Mouse (Mus musculus) macrophage (primary cell): ENCODE measurements around the gene Zfp683. TPM values are rescaled to one million over a fixed set of nuclear protein-coding genes. Genes with fewer than 3 reads are reported as not detected.

ENCODE experiments used
- H3K27ac ChIP-seq: fragments of 350-480 bp; formaldehyde crosslinking; 2 replicates; pipeline ENCODE4 v1.9.0; 2021
- H3K36me3 ChIP-seq: fragments of 350-480 bp; formaldehyde crosslinking; 2 replicates; pipeline ENCODE4 v1.9.0; 2021; ENCODE audit errors: inconsistent target
- H3K4me3 ChIP-seq: fragments of 350-480 bp; formaldehyde crosslinking; 2 replicates; pipeline ENCODE4 v1.9.0; 2021; ENCODE audit errors: inconsistent target
- H3K79me2 ChIP-seq: fragments of 350-480 bp; formaldehyde crosslinking; 2 replicates; pipeline ENCODE4 v1.9.0; 2021; ENCODE audit errors: inconsistent target
- WGBS: methylation state at CpG from one replicate; pipeline ENCODE4 v1.1.7; 2026; ENCODE audit warnings: inconsistent platforms; ENCODE audit not compliant: missing documents; 5-methylcytosine and 5-hydroxymethylcytosine counted together
- polyA plus RNA-seq: library from polyadenylated mRNA; stranded (reverse); fragments of 250-400 nt; gene quantifications from 3 replicates; pipeline ENCODE4 v1.2.4, GENCODE M21; 2018; ENCODE audit warnings: inconsistent platforms
- total RNA-seq, 78 experiments: library from RNA; depleted of rRNA; stranded (reverse); fragments of 250-400 nt; gene quantifications; 1 replicate in 9 of 78; 2 replicates in 24 of 78; 3 replicates in 43 of 78; 4 replicates in 2 of 78; pipeline ENCODE4 v1.2.4; 2018; ENCODE audit warnings: inconsistent platforms in 56 of 78

The Zfp683 gene
- not detected for total RNA-seq (2018; cell fraction: chromatin; rRNA removed)
- not detected for total RNA-seq (2018; cell fraction: cytosol; rRNA removed)
- not detected for total RNA-seq (2018; cell fraction: nucleus; rRNA removed)
- not detected in 3 replicates for polyA plus RNA-seq

GRCm38 (mm10) chr4:134053538-134053937 is at the start of gene Zfp683:
TSS of gene Zfp683 (plus strand) at chr4:134053838.
- Histone ChIP-seq H3K36me3 (no peaks in the 10 kb centered on the region), H3K4me3 (no peak within 1 kb of the TSS), H3K27ac (no peak within 1 kb of the TSS), H3K79me2 (no peaks in the 10 kb centered on the region)
- WGBS = 53% methylated on average over 3 of the region's 3 CpGs

GRCm38 (mm10) chr4:134005581-134006358 is 47.9 kb upstream of the Zfp683 start:
- Histone ChIP-seq H3K27ac (no peak overlapping the region), H3K36me3 (no peaks in the 10 kb centered on the region)
- 26% methylated on average over 12 of the region's 12 CpGs for WGBS

GRCm38 (mm10) chr4:134006845-134007244 is 46.8 kb upstream of the Zfp683 start:
- Histone ChIP-seq H3K27ac (no peak overlapping the region), H3K79me2 (no peaks in the 10 kb centered on the region), H3K4me3 (no peak overlapping the region), H3K36me3 (no peaks in the 10 kb centered on the region)
- 96% methylated on average over 3 of the region's 3 CpGs for WGBS

More at GRCm38 (mm10) chr4:134005581-134006358, 47.9 kb upstream of the Zfp683 start:
- no peak overlapping the region for H3K4me3 ChIP-seq
- no peaks in the 10 kb centered on the region for H3K79me2 ChIP-seq

GRCm38 (mm10) chr4:134009709-134010108 is 43.9 kb upstream of the Zfp683 start:
- Histone ChIP-seq H3K79me2 (no peaks in the 10 kb centered on the region), H3K36me3 (no peaks in the 10 kb centered on the region), H3K27ac (no peak overlapping the region), H3K4me3 (no peak overlapping the region)
- 81% methylated on average over 6 of the region's 6 CpGs for WGBS

GRCm38 (mm10) chr4:134011450-134012414 is 41.9 kb upstream of the Zfp683 start:
- Histone ChIP-seq H3K27ac (no peak overlapping the region), H3K4me3 (no peak overlapping the region), H3K36me3 (no peaks in the 10 kb centered on the region), H3K79me2 (no peaks in the 10 kb centered on the region)
- 28% methylated on average over 14 of the region's 16 CpGs for WGBS

- Histone ChIP-seq H3K4me3 (no peak overlapping the region), H3K27ac (no peak overlapping the region), H3K79me2 (no peaks in the 10 kb centered on the region), H3K36me3 (no peaks in the 10 kb centered on the region)
- WGBS = 64% methylated on average over 12 of the region's 12 CpGs
Measured at GRCm38 (mm10) chr4:134012858-134013528, 40.6 kb upstream of the Zfp683 start.

GRCm38 (mm10) chr4:134016208-134016607 is 37.4 kb upstream of the Zfp683 start:
- no peak overlapping the region for H3K27ac ChIP-seq
- no peaks in the 10 kb centered on the region for H3K36me3 ChIP-seq
- WGBS = 19% methylated on average over 7 of the region's 7 CpGs
- H3K4me3 ChIP-seq = no peak overlapping the region
- no peaks in the 10 kb centered on the region for H3K79me2 ChIP-seq

- WGBS = 5% methylated on average over 8 of the region's 8 CpGs
- no peak overlapping the region for H3K4me3 ChIP-seq
- no peaks in the 10 kb centered on the region for H3K36me3 ChIP-seq
- no peaks in the 10 kb centered on the region for H3K79me2 ChIP-seq
- H3K27ac ChIP-seq = no peak overlapping the region
Measured at GRCm38 (mm10) chr4:134016767-134017166, 36.9 kb upstream of the Zfp683 start.

- WGBS = 9% methylated on average over 21 of the region's 21 CpGs
- Histone ChIP-seq H3K36me3 (no peaks in the 10 kb centered on the region), H3K79me2 (no peaks in the 10 kb centered on the region), H3K27ac (no peak overlapping the region), H3K4me3 (no peak overlapping the region)
Measured at GRCm38 (mm10) chr4:134017201-134017865, 36.3 kb upstream of the Zfp683 start.

GRCm38 (mm10) chr4:134018038-134018778 is 35.4 kb upstream of the Zfp683 start:
- WGBS = 2% methylated on average over 46 of the region's 46 CpGs
- Histone ChIP-seq H3K4me3 (no peak overlapping the region), H3K36me3 (no peaks in the 10 kb centered on the region), H3K27ac (no peak overlapping the region), H3K79me2 (no peaks in the 10 kb centered on the region)

- Histone ChIP-seq H3K4me3 (no peak within 1 kb of the TSS), H3K79me2 (no peaks in the 10 kb centered on the region), H3K27ac (no peak within 1 kb of the TSS), H3K36me3 (no peaks in the 10 kb centered on the region)
- WGBS = 9% methylated on average over 8 of the region's 9 CpGs
Measured at GRCm38 (mm10) chr4:134018779-134019145, 34.9 kb upstream of the Zfp683 start, which contains the start of gene Lin28a. TSS of gene Lin28a (minus strand) at chr4:134018841.

GRCm38 (mm10) chr4:134019210-134019609 is 34.4 kb upstream of the Zfp683 start:
- Histone ChIP-seq H3K27ac (no peak overlapping the region), H3K4me3 (no peak overlapping the region), H3K36me3 (no peaks in the 10 kb centered on the region), H3K79me2 (no peaks in the 10 kb centered on the region)
- WGBS = 3% methylated on average over 3 of the region's 10 CpGs

GRCm38 (mm10) chr4:134019641-134020351 is 33.8 kb upstream of the Zfp683 start:
- no peak overlapping the region for H3K4me3 ChIP-seq
- no peak overlapping the region for H3K27ac ChIP-seq
- no peaks in the 10 kb centered on the region for H3K79me2 ChIP-seq
- H3K36me3 ChIP-seq = no peaks in the 10 kb centered on the region
- WGBS = 7% methylated on average over 16 of the region's 16 CpGs
